Mouse (Mus musculus) cerebellum, postnatal 10 days (tissue): ENCODE data around the gene Trim7.
A peak's percentile ranks its signal among the peaks of the same experiment; 100 is the strongest.
"Not testable (repeated sequence)": the region's sequence is repeated elsewhere in the genome, so short reads cannot be mapped to it uniquely, and the experiment has no call there.

Experiments used
- DNase-seq, 2 experiments: peaks; one replicate each; pipeline ENCODE4 v3.0.0; 2021; ENCODE audit warnings: mixed read lengths in 2 of 2

Gene Trim7

GRCm38 (mm10) chr11:48852624-48853473 is 26.9 kb downstream of the Trim7 start:
- peak in 1 of 2 experiments; percentile 24 for DNase-seq

DNA sequence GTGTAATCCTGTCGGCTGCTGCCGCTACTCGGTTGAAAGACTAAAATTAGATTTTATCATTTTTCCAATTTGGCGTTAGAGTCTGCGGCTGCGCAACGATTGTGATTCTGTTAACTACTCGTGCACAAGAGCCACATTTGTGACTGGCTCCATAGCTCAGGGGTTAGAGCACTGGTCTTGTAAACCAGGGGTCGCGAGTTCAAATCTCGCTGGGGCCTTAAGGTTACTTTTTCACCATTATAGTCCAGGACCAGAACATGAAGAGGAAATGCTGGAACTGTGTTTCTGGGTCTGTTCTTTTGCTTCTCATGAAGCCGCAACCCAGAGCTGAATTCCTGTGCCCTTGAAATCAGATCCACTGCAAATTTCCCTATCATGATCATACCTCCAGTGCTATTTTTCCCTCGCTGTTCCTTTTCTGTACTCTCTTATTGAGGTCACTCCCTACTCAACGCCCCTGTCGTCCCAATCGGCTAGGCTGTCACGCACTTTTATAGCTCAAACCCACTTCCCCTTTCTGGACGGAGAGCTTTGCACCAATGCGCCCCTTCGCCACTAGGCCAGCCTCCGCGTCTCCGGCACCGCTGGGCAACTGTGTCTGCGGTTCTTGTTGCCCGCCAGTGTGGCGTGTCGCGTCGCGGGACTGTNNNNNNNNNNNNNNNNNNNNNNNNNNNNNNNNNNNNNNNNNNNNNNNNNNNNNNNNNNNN is 27.7 kb downstream of the Trim7 start:
- DNase-seq: peak; percentile 91 to 92

DNA sequence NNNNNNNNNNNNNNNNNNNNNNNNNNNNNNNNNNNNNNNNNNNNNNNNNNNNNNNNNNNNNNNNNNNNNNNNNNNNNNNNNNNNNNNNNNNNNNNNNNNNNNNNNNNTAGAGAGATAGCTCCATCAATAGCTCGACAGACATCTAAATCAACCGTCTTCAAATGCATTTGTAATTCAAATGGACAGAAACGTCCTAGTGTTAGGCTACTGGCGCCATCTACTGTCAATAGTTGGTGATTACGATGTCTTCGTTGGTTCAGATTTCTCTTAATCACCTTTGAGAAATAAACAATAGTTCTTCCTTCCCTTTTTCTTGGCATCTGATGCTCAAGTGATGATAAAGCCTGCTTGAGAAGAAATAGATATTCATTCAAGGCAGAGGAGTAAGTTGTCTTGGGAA is 33.1 kb downstream of the Trim7 start:
- DNase-seq: peak; percentile 73 to 86

- no peak for DNase-seq
Observed at GRCm38 (mm10) chr11:48862784-48863319, 36.9 kb downstream of the Trim7 start.

DNA sequence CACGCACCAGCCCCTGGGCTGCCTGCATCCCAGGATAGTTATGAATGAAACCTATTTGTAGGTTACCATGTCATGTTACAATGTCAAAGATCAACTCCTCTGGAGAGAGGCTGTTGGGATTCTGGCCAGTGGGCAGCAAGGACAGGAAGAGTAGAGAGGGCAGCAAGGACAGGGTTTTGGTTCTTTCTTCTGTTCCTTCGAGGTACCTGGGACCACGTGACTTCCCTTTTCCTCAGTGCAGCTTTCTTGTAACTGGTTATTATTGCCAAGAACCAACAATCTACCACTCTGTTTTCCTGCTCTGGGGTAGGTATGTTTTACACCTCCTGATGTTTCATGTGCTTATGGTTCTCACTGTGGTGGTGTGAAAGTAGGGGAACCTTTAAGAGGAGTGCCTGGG is 37.9 kb downstream of the Trim7 start:
- no peak for DNase-seq

DNA sequence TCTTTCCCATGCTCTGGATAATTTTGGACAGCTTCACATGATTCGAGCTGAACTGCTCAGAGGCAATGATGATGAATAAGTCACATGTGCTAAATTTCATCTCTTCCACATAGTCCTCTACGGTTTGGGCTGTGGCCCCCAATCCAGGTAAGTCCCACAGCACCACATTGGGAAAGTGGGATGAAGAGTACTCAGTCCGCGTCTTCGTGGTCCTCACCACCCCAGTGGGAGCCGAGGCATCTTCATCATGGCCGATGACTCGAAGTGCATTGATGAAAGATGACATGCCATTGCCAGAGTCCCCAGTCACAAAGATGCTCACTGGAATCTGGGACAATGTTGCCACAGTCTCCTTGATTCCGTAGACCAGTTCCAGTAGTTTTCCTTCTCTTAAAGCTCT is 40.5 kb downstream of the Trim7 start:
- no peak for DNase-seq

DNA sequence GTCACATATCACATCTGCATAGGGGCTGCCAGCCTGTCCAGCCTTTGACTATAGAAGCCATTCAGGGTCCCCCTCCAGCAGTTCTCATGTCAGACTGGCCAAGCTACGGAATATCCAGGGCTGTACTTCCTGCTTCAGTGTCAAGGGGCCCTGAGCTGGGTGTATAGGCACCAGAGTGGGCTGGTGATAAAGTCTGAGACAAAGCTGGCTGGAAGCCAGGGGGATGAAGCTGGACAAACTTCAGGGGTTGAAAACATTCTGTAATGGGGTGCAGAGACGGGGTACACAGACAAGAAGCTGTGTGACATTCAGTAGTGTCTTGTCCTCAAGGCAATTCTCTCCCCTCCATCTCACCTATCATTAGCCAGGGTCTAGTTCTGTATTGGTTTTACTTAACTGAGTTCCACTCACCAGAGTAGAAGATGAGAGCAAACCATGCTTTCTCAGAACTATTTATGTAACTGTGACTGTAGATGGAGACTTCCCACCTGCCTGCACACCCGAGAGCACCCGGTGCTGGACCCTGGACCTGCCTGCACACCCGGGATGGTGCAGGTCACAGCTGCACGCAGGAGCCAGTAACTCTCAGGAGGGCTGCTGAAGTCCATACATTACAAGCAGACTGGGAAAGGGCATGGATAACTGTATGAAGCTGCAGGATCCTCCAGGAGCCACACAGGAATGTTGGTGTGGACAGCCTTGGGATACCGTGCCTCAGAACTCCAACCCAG is 43.6 kb downstream of the Trim7 start:
- no peak for DNase-seq

GRCm38 (mm10) chr11:48870781-48871180 is 44.8 kb downstream of the Trim7 start:
- peak in 1 of 2 experiments; percentile 25 for DNase-seq

DNA sequence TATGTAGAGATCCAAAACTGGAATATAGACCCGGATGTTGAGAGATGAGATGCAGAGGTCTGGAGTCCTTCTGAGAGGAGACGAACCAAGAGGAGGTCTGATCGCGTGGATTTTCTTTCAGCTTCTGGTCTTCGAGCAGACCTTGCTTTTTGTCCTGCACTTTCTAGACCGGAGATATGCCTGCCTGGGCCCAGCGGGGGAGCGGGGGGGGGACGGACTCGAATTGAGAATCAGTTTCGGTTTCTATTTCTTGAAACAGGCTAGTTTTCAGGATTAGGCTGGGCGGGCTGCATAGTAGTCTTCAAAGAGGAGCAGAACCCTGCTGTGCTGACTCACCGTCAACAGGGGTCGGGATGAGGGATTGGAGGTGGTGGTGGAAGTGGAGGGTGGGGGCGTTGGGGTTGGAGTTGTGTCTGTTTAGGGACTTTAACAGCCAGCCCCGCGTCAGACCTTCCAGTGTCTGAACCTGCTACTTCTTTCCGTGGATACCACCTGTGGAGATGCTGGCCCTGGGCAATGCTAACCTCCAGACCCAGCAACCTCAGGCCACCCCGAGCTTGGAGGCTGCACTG is 45.3 kb downstream of the Trim7 start, which contains the start of gene Irgm1:
Irgm1 (minus strand) TSS at position 483 of the 572 bp plus-strand sequence.
- peak; percentile 73 to 77 for DNase-seq

GRCm38 (mm10) chr11:48871817-48872541 is 46.0 kb downstream of the Trim7 start:
- peak; percentile 34 to 49 for DNase-seq

GRCm38 (mm10) chr11:48872695-48873300 is 46.9 kb downstream of the Trim7 start:
- no peak for DNase-seq

- no peak for DNase-seq
Observed at GRCm38 (mm10) chr11:48873591-48874290, 47.8 kb downstream of the Trim7 start.

DNA sequence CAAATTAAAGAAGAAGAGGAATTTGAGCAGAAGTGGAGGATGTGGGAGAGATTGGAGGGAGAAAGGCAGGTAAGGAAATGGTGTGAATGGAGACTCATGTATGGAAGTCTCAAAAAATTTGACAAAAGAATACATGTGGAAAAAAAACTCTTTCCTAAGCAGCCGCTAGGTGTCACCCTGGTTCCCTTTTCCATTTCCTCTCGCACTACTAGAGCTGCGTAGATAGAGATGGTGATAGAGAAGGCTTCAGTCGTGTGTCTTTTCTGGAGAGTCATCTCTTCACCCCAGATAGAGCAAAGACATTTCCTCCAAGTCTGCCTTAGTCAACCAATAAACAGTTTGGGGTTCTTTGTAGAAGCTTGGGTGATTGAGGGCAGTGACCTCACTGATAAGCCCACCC is 48.5 kb downstream of the Trim7 start:
- DNase-seq: peak; percentile 71 to 77

- DNase-seq: not testable (repeated sequence)
Observed at GRCm38 (mm10) chr11:48875343-48875837, 49.5 kb downstream of the Trim7 start.

DNA sequence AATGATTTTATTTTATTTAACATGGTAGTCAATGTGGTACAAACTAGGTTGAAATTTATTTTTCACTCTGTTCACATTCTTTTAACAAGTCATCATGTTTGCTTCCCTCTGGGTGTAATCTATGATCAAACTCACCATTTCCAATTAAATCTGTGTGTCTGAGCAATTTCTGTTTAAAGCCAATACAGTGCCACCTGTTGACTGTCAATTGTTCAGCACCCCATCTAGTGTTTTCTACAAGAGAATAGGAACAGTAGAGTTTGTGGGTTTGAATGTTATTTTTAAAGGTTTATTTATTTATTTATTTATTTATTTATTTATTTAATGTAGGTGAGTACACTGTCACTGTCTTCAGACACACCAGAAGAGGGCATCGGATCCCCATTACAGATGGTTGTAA is 50.7 kb downstream of the Trim7 start:
- no peak for DNase-seq

GRCm38 (mm10) chr11:48898812-48899431 is 73.0 kb downstream of the Trim7 start:
- DNase-seq: no peak

DNA sequence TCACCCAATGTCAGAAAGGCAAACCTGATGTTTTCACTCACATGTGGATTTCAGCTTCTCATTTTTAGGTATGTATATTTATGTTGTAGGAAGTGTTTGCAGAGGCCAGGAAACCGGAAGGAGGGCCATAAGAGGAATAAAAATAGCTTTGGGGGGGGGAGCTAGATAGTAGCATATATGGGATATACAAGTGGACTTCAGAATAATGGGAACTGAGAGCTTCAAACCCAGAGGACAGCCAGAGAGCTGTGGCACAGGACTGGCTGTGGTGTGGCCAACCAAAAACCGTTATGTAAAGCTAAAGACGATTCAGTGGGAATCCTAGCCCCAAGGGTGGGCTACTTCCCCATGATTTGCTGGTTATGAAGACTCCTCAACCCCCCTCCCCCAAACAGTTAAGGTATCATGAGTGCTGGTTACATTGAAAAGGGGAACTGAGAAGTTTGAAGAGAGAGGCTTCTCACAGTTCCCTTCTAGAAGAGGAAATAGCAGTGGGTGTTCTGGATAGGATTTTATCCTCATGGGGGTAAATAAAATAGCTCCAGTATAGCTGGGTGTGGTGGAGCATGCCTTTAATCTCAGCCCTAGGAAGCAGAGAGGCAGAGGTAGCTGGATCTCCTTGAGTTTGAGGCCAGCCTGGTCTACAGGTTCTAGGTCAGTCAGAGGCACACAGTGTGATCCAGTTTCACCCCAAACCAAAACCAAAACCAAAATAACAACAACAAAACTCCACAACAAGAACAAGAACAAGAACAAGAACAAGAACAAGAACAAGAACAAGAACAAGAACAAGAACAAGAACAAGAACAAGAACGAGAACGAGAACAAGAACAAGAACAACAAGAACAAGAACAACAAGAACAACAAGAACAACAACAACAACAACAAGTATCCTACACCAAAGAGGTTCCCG is 75.0 kb downstream of the Trim7 start:
- DNase-seq: not testable (repeated sequence)

DNA sequence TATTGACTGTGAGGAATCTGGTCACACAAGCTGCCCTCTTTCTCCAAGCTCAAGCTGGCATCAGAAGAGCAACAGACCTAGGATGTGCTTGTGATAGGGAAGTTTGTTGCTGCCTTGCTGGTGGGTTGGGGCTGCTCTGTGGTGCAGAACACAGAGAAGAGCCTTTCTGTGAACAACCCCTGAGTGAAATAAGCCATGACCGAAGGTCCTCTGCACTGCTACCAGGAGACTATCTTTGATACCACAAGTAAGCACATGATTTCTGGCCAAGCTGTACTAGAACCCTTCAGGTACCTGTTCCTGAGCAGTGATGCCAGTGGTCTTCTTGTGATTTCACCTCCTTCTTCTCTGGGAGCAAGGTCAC is 75.6 kb downstream of the Trim7 start:
- DNase-seq: not testable (repeated sequence)
